Comparison of ENCODE assay signal across 16 mouse cellular contexts in genomic region chr19:21862991-21863931, GRCm38 (mm10).
DNase-seq lines count a peak whose midpoint lies in the region; ATAC-seq lines count a peak whose summit lies in the region.
"Had no signal": no experiment of that assay in that cellular context is flagged by ENCODE, and none has a peak within 500 bp of the region (broad histone marks: within the 10 kb centered on the region; RNA-seq: fewer than 3 reads in every experiment).

No protein-coding gene starts in this region.

- DNase-seq in heart, adult 11 months, result peak; percentile 75
- DNase-seq in heart, postnatal 14 days, result no peak
- DNase-seq in 3T3-L1 (ENCODE audit: low read depth, low spot score), result peak; percentile 78
- peak; percentile 50 for DNase-seq in Muller cell, postnatal 12 days (ENCODE audit: inconsistent ontology term)
- DNase-seq in layer of hippocampus, adult 9-11 months, result no peak
- DNase-seq: adrenal gland, postnatal 25 days; cerebellum, adult 11 months; heart, postnatal 36 days; right cerebral cortex, postnatal 4 days; thymus, postnatal 4 days had no signal

- 0 out of 2 replicates have a peak, but pooled peaks have one; percentile 23 for ATAC-seq in granulocyte monocyte progenitor cell, adult 5-6 weeks (replicated peaks; ENCODE audit: poor library complexity, severe bottlenecking)
- ATAC-seq in megakaryocyte progenitor cell, adult 5-6 weeks (replicated peaks; ENCODE audit: poor library complexity), result no peak
- ATAC-seq in megakaryocyte-erythroid progenitor cell, adult 5-6 weeks (replicated peaks; ENCODE audit: low FRiP score, low TSS enrichment, poor library complexity, severe bottlenecking), result no peak
- ATAC-seq: liver, embryonic 12.5 days; lung, postnatal 0 days; midbrain, embryonic 13.5 days had no signal

- intact Hi-C loops in heart, postnatal 14 days (cut with DNase I), result no loop called here

Comparison
In these comparisons a context has a peak if more than half of its experiments do, and no peak if none do; other contexts are left out.
1. DNase-seq: peak in heart, adult 11 months (single experiment), 3T3-L1 (single experiment) and Muller cell, postnatal 12 days (single experiment); none in heart, postnatal 14 days (0 of 2) and layer of hippocampus, adult 9-11 months (single experiment).